Mouse (Mus musculus) erythroblast, embryonic 14.5 days (primary cell): ENCODE data around the gene Zfp512b.

Experiments used
- GATA1 ChIP-seq: IDR thresholded peaks from 2 replicates; pipeline ENCODE4 v1.6.1; 2012; ENCODE audit warnings: low read length, inconsistent platforms, mixed read lengths
- TAL1 ChIP-seq: IDR thresholded peaks from 3 replicates; pipeline ENCODE4 v1.6.1; 2012; ENCODE audit warnings: low read length, inconsistent platforms, mixed read lengths

GRCm38 (mm10) chr2:181537444-181538047 is 55.1 kb downstream of the Zfp512b start:
- TF ChIP-seq TAL1 (no peak), GATA1 (no peak)
